Mouse (Mus musculus) cerebellum, adult 2 months (tissue): ENCODE measurements around the gene Coq9. TPM values are rescaled to one million over a fixed set of nuclear protein-coding genes. Genes with fewer than 3 reads are reported as not detected.
A peak's percentile ranks its signal among the peaks of the same experiment; 100 is the strongest.

ENCODE experiments used
- DNase-seq, 2 experiments: peaks; one replicate each; pipeline ENCODE4 v3.0.0; 2021
- H3K27ac ChIP-seq: fragments of 200-500 bp; 2 replicates; pipeline ENCODE4 v1.5.1; 2012; ENCODE audit warnings: low read length, control low read depth, inconsistent platforms; ENCODE audit not compliant: insufficient read depth
- H3K27me3 ChIP-seq: fragments of 200-500 bp; 2 replicates; pipeline ENCODE4 v1.6.1; 2012; ENCODE audit warnings: inconsistent platforms, mild to moderate bottlenecking, low read length, moderate library complexity; ENCODE audit not compliant: control insufficient read depth, insufficient read depth
- H3K4me1 ChIP-seq: fragments of 200-500 bp; 2 replicates; pipeline ENCODE4 v1.6.1; 2011; ENCODE audit warnings: low read length; ENCODE audit not compliant: control insufficient read depth, insufficient read depth
- H3K4me3 ChIP-seq: fragments of 200-500 bp; replicated peaks from 2 replicates; pipeline ENCODE3; 2011; ENCODE audit warnings: mild to moderate bottlenecking, low read depth, low read length, control low read depth; ENCODE audit not compliant: insufficient read depth
- CTCF ChIP-seq: fragments of 200-500 bp; IDR thresholded peaks from 2 replicates; pipeline ENCODE4 v1.5.1; 2011; ENCODE audit warnings: low read depth, mild to moderate bottlenecking, control low read depth, low read length, moderate library complexity, borderline replicate concordance; ENCODE audit not compliant: insufficient read depth
- POLR2A ChIP-seq: fragments of 200-500 bp; IDR thresholded peaks from 2 replicates; pipeline ENCODE4 v1.6.1; 2011; ENCODE audit warnings: low read length, control low read depth, borderline replicate concordance; ENCODE audit not compliant: insufficient read depth
- WGBS: fragments of 180-500 bp; shearing (Covaris S2); methylation state at CpG from one replicate; pipeline ENCODE4 v1.1.7; 2018; 5-methylcytosine and 5-hydroxymethylcytosine counted together
- polyA plus RNA-seq: library from polyadenylated mRNA; depleted of rRNA; stranded (reverse); fragments of >200 nt; gene quantifications from 2 replicates; pipeline ENCODE4 v1.2.3, GENCODE M21; 2012

Gene Coq9
- polyA plus RNA-seq, 1 experiment = 155 TPM

DNA sequence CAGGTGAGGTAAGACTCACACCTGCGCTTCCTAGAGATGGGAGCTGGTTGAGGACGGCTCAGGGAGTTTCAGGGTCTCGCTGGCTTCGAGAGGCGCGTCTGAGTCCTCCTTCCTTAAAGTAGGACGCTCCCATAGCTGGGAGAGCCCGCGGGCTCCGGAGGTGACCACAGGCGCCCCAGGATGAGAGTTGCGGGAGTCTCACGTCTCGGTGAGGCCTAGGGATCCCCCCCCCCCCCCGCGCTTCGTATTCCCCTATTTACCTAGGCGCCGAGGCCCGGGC is 37.7 kb downstream of the Coq9 start:
- 1% methylated on average over 19 of the region's 20 CpGs for WGBS
- H3K27me3 ChIP-seq = no peaks in the 10 kb centered on the region

DNA sequence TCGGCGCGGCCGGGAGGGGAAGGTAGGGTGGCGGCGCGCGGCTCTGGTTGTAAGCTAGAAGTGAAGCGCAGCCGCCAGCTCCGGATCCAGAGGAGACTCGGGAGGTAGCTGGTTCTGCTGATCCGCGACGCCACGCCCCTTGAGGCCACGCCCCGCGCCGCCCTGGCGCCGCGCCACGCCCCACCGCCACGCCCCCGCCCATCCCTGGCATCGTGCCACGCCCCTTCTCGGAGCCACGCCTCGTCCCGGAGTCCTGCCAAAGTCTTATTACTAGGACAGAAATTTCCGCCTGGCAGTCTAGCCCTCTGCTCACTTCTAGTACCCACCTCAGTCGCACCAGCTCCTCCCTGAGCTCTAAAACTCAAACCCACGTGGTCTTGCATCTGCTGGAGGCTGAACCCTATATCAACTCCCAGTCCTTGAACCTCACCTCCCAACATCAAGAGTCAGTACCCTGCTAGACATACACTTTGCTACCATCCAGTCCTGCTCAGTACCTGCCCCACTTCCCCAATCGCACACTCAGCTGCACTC is 38.1 kb downstream of the Coq9 start, which contains the start of gene Dok4:
TSS of gene Dok4 (minus strand) at position 134 of the 534 bp plus-strand sequence.
- TF ChIP-seq CTCF (no peak), POLR2A (no peak)
- peak; percentile 68 to 76 for DNase-seq
- Histone ChIP-seq H3K27ac (no peak within 1 kb of the TSS), H3K4me1 (peaks cover 6% of the 10 kb centered on the region), H3K27me3 (no peaks in the 10 kb centered on the region), H3K4me3 (peak within 1 kb of the TSS; percentile 70)
- under 1% methylated on average over 36 of the region's 37 CpGs for WGBS

More for the DNA sequence above, 37.7 kb downstream of the Coq9 start:
- Histone ChIP-seq H3K27ac (no peak overlapping the region), H3K4me3 (peak overlapping the region; percentile 70), H3K4me1 (peaks cover 8% of the 10 kb centered on the region)
- DNase-seq = no peak
- TF ChIP-seq POLR2A (no peak), CTCF (no peak)

- Histone ChIP-seq H3K4me1 (peaks cover 4% of the 10 kb centered on the region), H3K27ac (no peak overlapping the region), H3K4me3 (no peak overlapping the region), H3K27me3 (no peaks in the 10 kb centered on the region)
- 63% methylated on average over 3 of the region's 3 CpGs for WGBS
- DNase-seq = no peak
- TF ChIP-seq CTCF (no peak), POLR2A (no peak)
These were observed 38.7 kb downstream of the Coq9 start for GRCm38 (mm10) chr8:94876820-94877219.

- H3K4me1 ChIP-seq = no peaks in the 10 kb centered on the region
- no peak overlapping the region for H3K4me3 ChIP-seq
- WGBS = 78% methylated on average over 4 of the region's 4 CpGs
- no peaks in the 10 kb centered on the region for H3K27me3 ChIP-seq
- H3K27ac ChIP-seq = no peak overlapping the region
- DNase-seq = no peak
- TF ChIP-seq CTCF (no peak), POLR2A (no peak)
These were observed 42.6 kb downstream of the Coq9 start for GRCm38 (mm10) chr8:94880742-94881141.

GRCm38 (mm10) chr8:94888383-94889036 is 50.4 kb downstream of the Coq9 start:
- WGBS = 45% methylated on average over 14 of the region's 14 CpGs
- H3K27ac ChIP-seq = no peak overlapping the region
- H3K4me1 ChIP-seq = no peaks in the 10 kb centered on the region
- H3K27me3 ChIP-seq = no peaks in the 10 kb centered on the region
- no peak overlapping the region for H3K4me3 ChIP-seq
- TF ChIP-seq POLR2A = no peak
- no peak for TF ChIP-seq CTCF
- DNase-seq = no peak

- no peak for DNase-seq
- TF ChIP-seq CTCF (no peak), POLR2A (no peak)
- H3K27ac ChIP-seq = no peak overlapping the region
- no peaks in the 10 kb centered on the region for H3K4me1 ChIP-seq
- 40% methylated on average over 2 of the region's 2 CpGs for WGBS
- H3K4me3 ChIP-seq = no peak overlapping the region
- H3K27me3 ChIP-seq = no peaks in the 10 kb centered on the region
These were observed 54.8 kb downstream of the Coq9 start for GRCm38 (mm10) chr8:94892917-94893316.

GRCm38 (mm10) chr8:94899262-94899661 is 61.1 kb downstream of the Coq9 start:
- no peaks in the 10 kb centered on the region for H3K4me1 ChIP-seq
- H3K4me3 ChIP-seq = no peak overlapping the region
- no peak for TF ChIP-seq POLR2A
- no peak for TF ChIP-seq CTCF
- no peak overlapping the region for H3K27ac ChIP-seq
- no peaks in the 10 kb centered on the region for H3K27me3 ChIP-seq
- no peak for DNase-seq
- 28% methylated on average over 11 of the region's 11 CpGs for WGBS

DNA sequence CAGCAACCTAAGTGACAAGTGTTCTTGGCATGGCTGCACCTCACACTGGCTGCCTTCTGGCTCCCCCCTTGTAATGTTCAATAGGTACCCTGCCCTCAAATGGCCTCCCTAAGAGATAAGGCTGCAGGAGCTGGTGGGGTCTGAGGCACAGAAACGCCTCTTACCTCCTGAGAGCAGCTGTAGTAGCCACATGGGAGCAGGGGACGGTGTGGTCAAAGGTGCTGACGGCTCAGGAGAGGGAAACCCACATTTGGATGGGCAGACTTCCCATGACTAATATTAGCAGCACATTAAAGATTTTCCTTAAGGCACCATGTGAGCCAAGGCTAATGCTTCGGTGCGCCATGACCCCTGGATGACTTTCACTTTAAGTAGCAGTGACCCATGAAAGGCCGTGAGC is 62.5 kb downstream of the Coq9 start:
- Histone ChIP-seq H3K27ac (no peak overlapping the region), H3K4me3 (no peak overlapping the region), H3K4me1 (no peaks in the 10 kb centered on the region), H3K27me3 (no peaks in the 10 kb centered on the region)
- no peak for DNase-seq
- TF ChIP-seq POLR2A (no peak), CTCF (no peak)
- WGBS = 17% methylated on average over 6 of the region's 6 CpGs
